Mouse (Mus musculus) embryo, embryonic 10.5 days (tissue): ENCODE data around the gene Anks1.

Source experiments
- DNase-seq: peaks from one replicate; pipeline ENCODE4 v3.0.0-alpha.2; 2015; ENCODE audit warnings: low spot score

The Anks1 gene

DNA sequence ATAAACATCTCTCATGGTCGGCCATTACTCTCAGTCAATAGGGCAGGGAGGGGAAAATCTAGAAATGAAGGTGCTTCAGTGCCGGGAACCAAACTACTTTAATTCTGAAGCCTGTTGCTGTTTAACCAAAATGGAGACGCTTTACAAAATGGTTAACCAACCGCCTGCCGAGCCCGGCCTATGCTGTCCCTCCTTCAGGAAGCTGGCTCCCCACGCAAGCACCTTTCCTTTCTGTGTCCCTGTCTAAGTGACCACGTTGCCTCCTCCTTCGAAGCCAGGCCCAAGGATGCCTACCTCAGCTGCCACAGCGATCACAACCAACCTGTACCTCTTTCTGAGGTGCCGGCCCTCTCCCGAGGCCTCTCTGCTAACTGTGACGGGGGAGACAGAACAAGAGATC, 188.2 kb downstream of the Anks1 start:
- DNase-seq = no peak

- DNase-seq = no peak
These were observed 190.0 kb downstream of the Anks1 start for GRCm38 (mm10) chr17:28099086-28099485.

DNA sequence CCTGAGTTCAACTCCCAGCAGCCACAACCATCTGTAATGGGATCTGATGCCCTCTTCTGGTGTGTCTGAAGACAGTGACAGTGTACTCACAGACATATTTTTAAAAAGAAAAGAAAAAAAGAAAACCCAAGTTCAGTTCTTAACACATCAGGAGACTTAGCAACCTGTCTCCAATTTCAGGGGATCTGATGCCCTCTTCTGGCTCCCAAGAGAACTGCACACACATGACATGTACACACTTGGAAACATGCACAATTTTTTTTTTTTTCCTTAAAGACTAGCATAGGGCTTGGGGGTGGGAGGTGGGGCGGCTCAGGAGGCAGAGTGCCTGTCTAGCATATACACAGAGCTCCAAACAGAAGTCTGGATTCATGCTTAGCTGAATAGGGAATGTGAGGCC, 191.6 kb downstream of the Anks1 start:
- DNase-seq = no peak

DNA sequence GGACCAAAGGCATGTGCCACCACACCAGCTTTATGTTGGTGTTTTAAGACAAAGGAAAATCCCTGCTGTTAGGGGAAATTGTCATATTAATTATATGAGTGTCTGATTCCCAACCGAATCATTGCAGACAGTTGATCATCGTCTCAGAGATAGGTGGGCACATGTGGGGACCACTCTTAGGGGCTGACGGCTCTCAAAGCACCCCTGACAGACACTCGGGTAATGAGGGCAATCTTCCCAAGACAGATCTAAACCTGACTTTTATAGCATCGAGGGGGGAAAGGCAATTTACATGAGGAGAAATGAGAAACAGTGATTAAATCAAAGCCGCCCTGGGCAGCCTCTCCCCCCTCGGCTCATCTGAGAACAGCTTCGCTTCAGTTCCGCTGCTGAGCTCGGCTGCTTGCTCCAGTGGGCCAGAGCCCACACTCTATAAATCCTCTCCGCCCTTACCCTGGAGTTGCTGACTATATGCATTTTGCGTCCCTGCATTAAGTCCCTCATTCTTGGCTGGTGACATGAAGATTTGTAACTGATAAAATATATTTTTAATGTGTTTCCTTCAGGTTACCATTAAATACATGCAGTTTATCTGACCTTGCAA, 192.3 kb downstream of the Anks1 start:
- DNase-seq = no peak

DNA sequence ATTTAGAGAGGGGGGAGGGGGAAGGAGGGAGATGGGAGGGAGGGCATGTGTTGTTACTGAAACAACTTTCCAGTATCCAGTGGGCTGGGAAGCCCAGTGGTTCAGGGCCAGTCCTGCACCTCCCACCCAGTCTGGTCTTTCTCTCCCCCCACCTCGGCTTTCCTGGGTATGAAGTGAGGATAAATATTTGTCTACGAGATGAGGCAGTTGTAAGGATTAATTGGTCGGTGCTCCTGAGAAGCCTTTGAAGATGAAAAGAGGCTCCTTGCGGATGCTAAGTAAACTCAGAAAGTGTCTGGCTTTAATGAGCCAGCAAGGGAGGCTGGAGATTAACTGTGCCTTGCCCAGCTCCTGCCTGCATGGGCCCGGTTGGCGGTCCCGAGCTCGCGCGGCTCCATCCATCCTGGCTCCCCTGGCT, 192.8 kb downstream of the Anks1 start:
- no peak for DNase-seq

DNA sequence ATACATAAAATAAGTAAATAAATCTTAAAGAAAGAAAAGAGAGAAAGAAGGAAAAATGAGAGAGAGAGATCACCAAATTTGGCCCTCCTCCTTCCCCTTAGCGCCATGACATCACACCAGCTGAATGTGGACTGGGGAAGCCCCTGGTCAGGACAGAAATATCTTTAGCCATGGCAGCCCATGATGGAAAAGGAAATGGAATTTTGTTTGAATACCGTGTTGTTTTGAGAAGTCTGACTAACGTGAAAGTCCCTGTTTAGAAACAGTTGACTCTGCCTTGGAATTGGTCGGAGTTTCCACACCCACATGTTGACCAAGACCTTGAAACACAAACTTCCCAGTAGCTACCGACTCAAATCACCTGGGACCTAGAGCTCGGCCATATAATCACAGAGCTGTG, 195.3 kb downstream of the Anks1 start:
- DNase-seq = no peak

- no peak for DNase-seq
These were observed 197.2 kb downstream of the Anks1 start for GRCm38 (mm10) chr17:28106352-28106751.

- DNase-seq = peak; percentile 75
These were observed 198.2 kb downstream of the Anks1 start for GRCm38 (mm10) chr17:28107275-28107674.

DNA sequence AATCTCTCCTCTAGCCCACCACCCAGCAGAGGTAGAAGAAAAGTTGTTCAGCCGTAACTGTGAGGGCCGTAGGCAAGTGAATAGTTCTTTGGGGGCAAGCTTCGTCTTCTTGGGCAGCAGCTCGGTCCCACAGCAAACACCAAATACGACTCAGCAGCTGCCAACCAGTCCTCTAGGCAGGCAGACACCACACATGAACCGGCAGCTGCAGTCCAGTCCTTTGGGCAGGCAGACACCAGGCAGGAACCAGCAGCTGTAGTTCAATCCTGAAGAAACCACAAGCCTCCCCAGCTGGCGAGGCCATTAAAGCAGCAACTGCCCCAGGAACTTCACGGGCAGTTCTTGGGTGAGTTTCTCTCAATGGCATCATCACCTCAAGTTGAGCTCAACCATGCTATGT, 203.2 kb downstream of the Anks1 start:
- DNase-seq = no peak
